Mouse (Mus musculus) gastrocnemius, adult 2 months (tissue): ENCODE measurements around the gene Clec16a. TPM values are rescaled to one million over a fixed set of nuclear protein-coding genes. Genes with fewer than 3 reads are reported as not detected.
A peak's percentile ranks its signal among the peaks of the same experiment; 100 is the strongest.

Source experiments
- DNase-seq: peaks from one replicate; pipeline ENCODE4 v3.0.0; 2022
- H3K27ac ChIP-seq: fragments of 200-600 bp; 2 replicates; pipeline ENCODE4 v1.8.1; 2022; ENCODE audit warnings: mild to moderate bottlenecking
- H3K4me3 ChIP-seq: fragments of 200-600 bp; 2 replicates; pipeline ENCODE4 v1.8.1; 2022; ENCODE audit warnings: mild to moderate bottlenecking, moderate library complexity
- CTCF ChIP-seq: fragments of 200-600 bp; IDR thresholded peaks from 2 replicates; pipeline ENCODE4 v1.8.1; 2022; ENCODE audit warnings: antibody characterized with exemption, mild to moderate bottlenecking, moderate library complexity
- intact Hi-C: fragments of 180-260 bp; cut with DNase I; formaldehyde crosslinking; loops from one replicate; pipeline ENCODE4 v1.15.1; 2025
- total RNA-seq, 2 experiments: library from RNA; stranded (reverse); gene quantifications; 2 replicates each; pipeline ENCODE4 v1.2.3; 2021

Clec16a gene
- total RNA-seq, 2 experiments from 2014 or later, result 60.6 to 72.7 TPM

- intact Hi-C loops, result no loop called here
- Histone ChIP-seq H3K27ac (peak overlapping the region; percentile 95), H3K4me3 (peak overlapping the region; percentile 63)
- no peak for TF ChIP-seq CTCF
- peak; percentile 74 for DNase-seq
Observed at GRCm38 (mm10) chr16:10610801-10611200, 65.7 kb downstream of the Clec16a start.

GRCm38 (mm10) chr16:10611306-10611705, 66.2 kb downstream of the Clec16a start:
- TF ChIP-seq CTCF, result no peak
- peak overlapping the region; percentile 95 for H3K27ac ChIP-seq
- peak; percentile 64 for DNase-seq
- intact Hi-C loops, result no loop called here
- peak overlapping the region; percentile 63 for H3K4me3 ChIP-seq

DNA sequence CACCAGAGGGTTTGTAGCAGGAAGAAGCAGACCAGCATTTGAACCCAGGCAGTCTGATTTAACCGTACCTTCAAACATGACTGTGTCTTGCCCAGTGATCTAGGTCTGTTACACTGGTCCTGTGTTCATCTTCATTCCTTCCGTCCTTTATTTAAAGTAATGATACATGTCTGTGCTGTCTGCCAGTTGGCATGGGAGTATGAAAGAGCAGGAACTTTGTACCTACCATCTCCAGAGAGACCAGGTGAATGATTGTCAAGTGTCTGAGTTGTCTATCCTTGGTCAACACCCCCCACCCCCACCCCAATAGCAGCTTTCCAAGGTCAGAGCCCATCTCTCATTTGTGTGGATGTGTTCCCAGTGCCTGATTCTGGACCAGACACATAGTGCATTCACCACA, 68.9 kb downstream of the Clec16a start:
- intact Hi-C loops, result no loop called here
- no peak overlapping the region for H3K4me3 ChIP-seq
- DNase-seq, result no peak
- TF ChIP-seq CTCF, result no peak
- H3K27ac ChIP-seq, result peak overlapping the region; percentile 68

- no peak for TF ChIP-seq CTCF
- no peak for DNase-seq
- no peak overlapping the region for H3K4me3 ChIP-seq
- intact Hi-C loops, result no loop called here
- H3K27ac ChIP-seq, result peak overlapping the region; percentile 32; the same call in 1 of the 2 replicates
Observed at GRCm38 (mm10) chr16:10620961-10621614, 75.9 kb downstream of the Clec16a start.

DNA sequence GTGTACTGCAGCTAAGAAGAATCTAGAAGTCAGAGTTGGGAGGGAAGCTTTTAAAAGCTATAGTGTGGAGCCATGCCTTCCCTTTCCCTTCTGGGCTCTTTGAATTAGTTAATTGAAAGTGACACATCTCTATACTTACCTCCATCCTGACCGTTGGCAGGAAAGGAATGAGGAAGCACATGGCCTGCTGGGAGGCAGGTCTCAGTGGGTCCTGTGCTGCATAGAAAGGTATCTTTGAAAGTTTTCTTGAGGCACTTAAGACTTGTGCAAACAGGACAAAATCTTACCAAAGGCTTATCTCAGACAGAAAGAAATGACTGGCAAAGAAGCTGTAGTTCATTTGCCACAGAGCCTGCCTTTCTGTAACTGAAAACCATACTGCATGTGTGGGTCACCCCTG, 76.6 kb downstream of the Clec16a start:
- TF ChIP-seq CTCF, result no peak
- no peak overlapping the region for H3K27ac ChIP-seq
- DNase-seq, result no peak
- H3K4me3 ChIP-seq, result no peak overlapping the region
- intact Hi-C loops, result no loop called here

DNA sequence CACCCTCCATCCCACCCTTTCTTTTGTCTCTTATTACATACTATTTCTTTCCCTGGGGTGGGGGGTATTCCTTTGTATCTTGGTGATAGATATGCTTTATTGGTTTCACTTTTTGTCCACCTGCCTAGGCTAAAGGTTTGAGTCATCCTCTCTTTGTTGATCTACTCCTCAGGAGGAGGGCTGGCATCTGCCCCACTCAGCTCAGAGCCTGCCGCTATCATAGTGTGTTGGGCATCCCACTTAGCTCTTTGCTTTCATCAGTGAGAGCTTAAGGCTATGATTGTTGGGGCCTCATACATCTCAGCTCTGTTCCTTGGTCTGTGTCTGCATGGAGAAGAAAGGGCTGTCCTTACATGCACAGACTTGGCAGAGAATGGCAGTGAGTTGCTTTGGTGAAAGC, 81.0 kb downstream of the Clec16a start:
- no peak overlapping the region for H3K4me3 ChIP-seq
- TF ChIP-seq CTCF, result no peak
- no peak overlapping the region for H3K27ac ChIP-seq
- intact Hi-C loops, result no loop called here
- no peak for DNase-seq

DNA sequence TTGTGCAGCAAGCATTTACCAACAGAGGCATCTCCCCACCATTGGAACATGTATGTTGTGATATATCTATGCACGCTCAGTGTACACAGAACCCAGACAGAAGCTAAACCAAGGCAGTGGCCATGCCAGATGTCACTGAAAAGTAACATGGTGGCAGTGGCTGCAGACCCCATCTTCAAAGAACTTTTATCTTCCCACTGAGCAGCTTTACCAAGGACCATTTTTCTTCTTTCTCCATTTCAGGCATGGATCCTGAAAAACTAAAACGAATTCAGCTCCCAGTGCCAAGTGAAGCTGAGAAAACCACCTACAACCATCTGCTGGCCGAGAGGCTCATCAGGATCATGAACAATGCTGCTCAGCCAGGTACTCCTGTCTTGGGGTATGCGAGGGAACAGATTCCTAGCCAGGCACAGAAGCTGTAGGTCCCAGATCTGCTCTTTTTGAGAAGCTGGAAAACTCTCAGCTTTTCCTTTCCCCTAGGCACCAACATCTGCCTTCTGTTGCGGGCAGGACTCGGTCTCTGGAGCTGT, 82.1 kb downstream of the Clec16a start:
- intact Hi-C loops, result no loop called here

DNA sequence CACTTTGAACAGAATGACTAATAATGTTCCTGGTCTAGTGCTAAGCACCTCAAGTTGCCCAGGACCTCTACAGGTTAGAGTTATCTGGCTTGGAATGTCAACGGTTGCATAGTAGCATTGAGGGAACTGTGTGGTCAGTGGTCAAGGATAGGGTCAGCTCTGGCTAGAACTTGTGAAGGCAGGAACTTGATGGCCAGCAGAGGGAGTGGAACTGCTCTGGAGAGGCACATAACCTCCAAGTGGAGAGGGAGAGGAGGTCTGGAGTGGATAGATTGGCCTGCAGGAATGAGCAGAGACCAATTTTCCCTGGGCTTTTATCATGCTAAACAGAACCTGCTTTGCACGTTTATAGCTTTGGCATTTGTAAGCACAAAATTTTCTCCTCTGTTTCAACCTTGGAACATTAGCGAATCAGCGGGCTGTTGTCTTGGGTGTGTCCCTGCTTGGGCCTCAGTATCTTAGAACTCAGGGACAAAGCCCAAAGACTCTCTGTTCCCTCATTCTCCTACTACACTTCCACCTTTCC, 83.0 kb downstream of the Clec16a start:
- no peak overlapping the region for H3K27ac ChIP-seq
- TF ChIP-seq CTCF, result peak; percentile 10; the same call in 1 of the 2 replicates
- H3K4me3 ChIP-seq, result no peak overlapping the region
- DNase-seq, result no peak
- intact Hi-C loops, result no loop called here

More for the DNA sequence above, 82.1 kb downstream of the Clec16a start:
- Histone ChIP-seq H3K4me3 (no peak overlapping the region), H3K27ac (no peak overlapping the region)
- no peak for TF ChIP-seq CTCF
- no peak for DNase-seq

DNA sequence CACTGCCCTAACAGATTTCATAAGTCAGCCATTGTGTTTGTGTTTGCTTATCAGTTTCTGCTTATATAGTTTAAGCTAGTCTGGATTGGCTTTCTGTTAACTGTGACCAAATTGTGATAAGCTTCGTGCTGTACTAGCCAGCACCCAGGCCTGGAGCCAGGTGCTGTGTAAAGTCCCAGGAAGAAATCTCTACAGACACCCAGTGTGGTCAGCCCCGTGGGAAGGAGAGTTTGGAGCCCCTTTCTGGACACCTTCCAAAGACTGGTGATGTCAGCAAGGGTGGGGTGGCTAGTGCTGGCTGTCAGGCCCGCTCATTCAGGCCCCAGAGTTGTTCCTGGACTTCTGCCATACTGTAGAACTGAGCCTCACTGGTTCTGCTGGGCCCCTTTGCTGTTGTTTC, 83.8 kb downstream of the Clec16a start:
- no peak for DNase-seq
- intact Hi-C loops, result no loop called here
- no peak for TF ChIP-seq CTCF
- H3K4me3 ChIP-seq, result no peak overlapping the region
- no peak overlapping the region for H3K27ac ChIP-seq

- TF ChIP-seq CTCF, result no peak
- no peak overlapping the region for H3K4me3 ChIP-seq
- DNase-seq, result no peak
- no peak overlapping the region for H3K27ac ChIP-seq
- intact Hi-C loops, result no loop called here
Observed at GRCm38 (mm10) chr16:10629361-10629760, 84.2 kb downstream of the Clec16a start.

GRCm38 (mm10) chr16:10634940-10635339, 89.8 kb downstream of the Clec16a start:
- no peak for TF ChIP-seq CTCF
- Histone ChIP-seq H3K4me3 (no peak overlapping the region), H3K27ac (no peak overlapping the region)
- no peak for DNase-seq
- intact Hi-C loops, result no loop called here

GRCm38 (mm10) chr16:10637898-10638297, 92.8 kb downstream of the Clec16a start:
- TF ChIP-seq CTCF, result no peak
- no peak for DNase-seq
- intact Hi-C loops, result no loop called here
- no peak overlapping the region for H3K4me3 ChIP-seq
- no peak overlapping the region for H3K27ac ChIP-seq

DNA sequence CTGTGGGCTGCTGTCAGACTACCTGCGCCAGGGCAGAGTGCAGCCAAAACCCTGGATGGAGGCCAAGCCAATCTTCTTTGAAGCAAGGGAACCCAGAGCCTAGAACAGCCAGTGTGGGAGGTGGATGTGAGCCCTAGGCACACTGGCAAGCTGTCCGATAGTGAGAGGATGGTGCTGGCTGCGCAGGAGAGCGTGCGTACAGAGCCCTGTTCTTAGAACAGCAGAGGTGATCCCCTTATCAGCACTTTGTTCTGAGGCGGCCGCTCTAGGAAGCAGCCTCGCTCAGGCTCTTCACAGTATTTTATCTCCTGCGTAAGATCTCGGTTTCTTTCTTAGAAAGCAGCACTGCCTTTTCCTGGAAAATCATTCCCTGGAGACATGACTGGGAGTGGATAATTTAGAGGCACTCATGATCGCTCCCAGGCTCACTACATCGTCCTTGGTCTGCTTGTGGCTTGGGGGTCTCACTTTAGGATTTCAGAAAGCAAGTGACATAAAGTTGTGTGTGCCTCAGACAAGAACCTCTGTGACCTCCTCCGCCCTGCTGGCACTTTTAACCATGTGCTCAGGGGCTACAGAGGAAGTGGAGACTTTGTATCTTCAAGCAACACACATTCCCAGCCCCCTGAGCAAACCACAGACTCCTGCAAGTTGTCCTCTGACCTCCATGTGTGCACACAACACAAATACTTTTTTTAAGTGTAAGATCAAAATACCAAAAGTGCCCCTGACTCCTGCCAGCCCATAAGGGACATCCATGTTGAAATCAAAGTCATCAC, 94.2 kb downstream of the Clec16a start:
- TF ChIP-seq CTCF, result no peak
- no peak overlapping the region for H3K4me3 ChIP-seq
- intact Hi-C loops, result no loop called here
- peak; percentile 56 for DNase-seq
- no peak overlapping the region for H3K27ac ChIP-seq
